Mouse (Mus musculus) left cerebral cortex, adult 9 months (tissue): ENCODE measurements around the gene Gm21319.
"Not testable (repeated sequence)": the region's sequence is repeated elsewhere in the genome, so short reads cannot be mapped to it uniquely, and the experiment has no call there.

Source experiments
- DNase-seq, 2 experiments: peaks; one replicate each; pipeline ENCODE4 v3.0.0; 2022; ENCODE audit warnings: low spot score in 2 of 2

Gm21319 gene

GRCm38 (mm10) chr12:87775655-87776054 is at the start of gene Gm21319:
Gene Gm21319 (minus strand): TSS chr12:87775755.
- not testable (repeated sequence) for DNase-seq

GRCm38 (mm10) chr12:87816277-87816676 is 40.7 kb upstream of the Gm21319 start, which contains the start of gene BB287469:
Gene BB287469 (plus strand): TSS chr12:87816577.
- DNase-seq, result not testable (repeated sequence)

GRCm38 (mm10) chr12:87797971-87798370 is 22.4 kb upstream of the Gm21319 start:
- not testable (repeated sequence) for DNase-seq

- DNase-seq, result not testable (repeated sequence)
Observed at GRCm38 (mm10) chr12:87795212-87795611, 19.7 kb upstream of the Gm21319 start, which contains the start of gene Gm21936. Gene Gm21936 (plus strand): TSS chr12:87795512.
